Mouse (Mus musculus) kidney, adult 9 months (tissue): ENCODE measurements around the gene St6galnac6.

Source experiments
- DNase-seq: peaks from one replicate; pipeline ENCODE4 v3.0.0; 2022

The St6galnac6 gene

GRCm38 (mm10) chr2:32620682-32621516 is 21.4 kb downstream of the St6galnac6 start:
- DNase-seq, result peak; percentile 85

DNA sequence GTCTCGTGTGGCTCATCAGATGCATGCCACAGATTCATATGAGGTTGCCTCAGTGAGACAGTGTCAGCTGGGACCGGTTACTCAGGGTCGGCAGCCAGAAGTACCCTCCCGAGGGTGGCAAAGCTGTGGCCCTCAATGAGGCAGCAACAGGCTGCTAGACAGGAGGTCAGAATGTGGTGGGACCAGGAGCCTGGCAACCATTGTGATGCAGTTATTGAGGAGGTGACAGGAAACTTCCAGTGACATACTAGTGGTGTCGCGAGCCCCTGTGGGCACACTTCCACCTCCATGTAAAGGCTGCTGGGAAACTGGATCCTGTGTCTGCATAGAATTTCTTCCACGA is 22.0 kb downstream of the St6galnac6 start, which contains the start of gene Ak1:
TSS of gene Ak1 (plus strand) at position 242 of the 343 bp plus-strand sequence.
- DNase-seq, result no peak

- DNase-seq, result no peak
These were observed 24.7 kb downstream of the St6galnac6 start for GRCm38 (mm10) chr2:32624111-32624748.

- peak; percentile 66 for DNase-seq
These were observed 25.8 kb downstream of the St6galnac6 start for GRCm38 (mm10) chr2:32625212-32625872.

DNA sequence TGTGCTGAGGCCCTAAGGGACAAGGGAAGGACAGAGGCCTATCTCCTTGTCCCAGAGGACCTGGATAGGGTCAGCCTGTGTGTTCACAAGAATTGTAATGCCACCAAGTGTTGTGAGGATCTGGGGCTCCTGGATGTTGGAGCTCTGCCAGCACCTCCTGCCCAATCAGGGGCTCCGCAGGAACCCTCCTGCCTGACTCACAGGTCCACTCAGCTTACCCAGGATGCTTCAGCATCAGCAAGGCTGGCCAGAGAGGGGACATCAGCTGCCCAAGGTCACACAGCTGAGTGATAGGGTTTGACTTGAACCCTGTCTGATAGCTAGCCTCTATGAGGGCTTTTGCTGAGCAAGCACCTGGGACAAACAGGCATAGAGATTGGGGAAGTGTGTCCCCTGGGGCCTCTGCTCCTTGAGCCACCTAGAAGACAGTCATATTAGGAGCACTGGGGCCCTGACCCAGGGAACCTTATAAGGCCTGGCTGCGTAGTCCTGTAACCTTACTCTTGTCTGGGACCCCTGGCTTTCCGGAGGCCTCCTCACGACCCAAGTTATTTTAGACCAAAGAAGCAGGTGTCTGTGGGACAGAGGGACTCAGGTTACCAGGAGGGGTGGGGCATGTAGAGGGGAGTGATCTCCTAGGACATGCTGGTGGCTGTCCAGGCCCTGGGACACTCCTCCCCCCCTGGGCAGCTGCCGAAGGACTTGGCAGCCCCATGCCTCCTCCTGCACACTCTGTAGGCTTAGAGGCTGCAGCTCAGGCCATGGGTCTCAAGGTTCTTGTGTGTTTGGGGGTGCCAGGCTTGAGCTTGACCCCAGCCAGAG is 26.6 kb downstream of the St6galnac6 start:
- DNase-seq, result no peak

DNA sequence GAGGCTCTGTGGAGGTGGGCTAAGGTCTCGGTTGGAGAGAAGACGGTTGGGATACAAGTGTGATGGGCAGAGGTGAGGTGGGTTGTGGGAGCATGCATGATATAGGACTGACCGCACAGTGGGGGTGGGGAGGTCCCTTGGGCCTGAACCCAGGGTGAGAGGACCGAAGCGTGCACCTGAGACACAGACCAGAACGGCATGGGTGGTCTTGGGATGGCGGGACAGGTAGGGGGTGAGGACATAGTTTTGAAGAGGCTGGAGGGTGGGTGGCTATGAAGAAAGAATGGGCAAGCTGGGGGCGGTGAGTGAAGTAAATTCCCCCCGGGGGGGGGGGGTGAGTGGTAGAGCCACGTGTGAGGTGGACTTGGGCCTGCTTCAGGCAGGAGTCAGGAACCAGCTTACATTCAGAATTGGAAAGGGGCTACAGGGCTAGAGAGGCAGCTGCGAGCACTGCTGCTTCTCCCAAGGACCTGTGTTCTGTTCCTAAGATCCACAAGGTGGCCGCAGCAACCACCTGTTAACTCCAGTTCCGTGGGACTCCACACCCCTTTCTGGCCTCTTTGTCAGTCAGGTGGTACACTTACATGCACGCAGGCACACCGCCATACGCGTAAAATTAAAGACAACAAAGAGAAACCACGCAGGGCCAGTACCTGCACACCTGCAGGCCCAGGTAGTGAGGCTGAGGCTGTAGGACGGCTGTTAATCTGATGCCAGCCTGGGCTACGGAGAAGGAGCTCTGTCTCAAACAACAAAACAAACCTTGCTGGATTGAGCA is 27.9 kb downstream of the St6galnac6 start:
- DNase-seq, result no peak

DNA sequence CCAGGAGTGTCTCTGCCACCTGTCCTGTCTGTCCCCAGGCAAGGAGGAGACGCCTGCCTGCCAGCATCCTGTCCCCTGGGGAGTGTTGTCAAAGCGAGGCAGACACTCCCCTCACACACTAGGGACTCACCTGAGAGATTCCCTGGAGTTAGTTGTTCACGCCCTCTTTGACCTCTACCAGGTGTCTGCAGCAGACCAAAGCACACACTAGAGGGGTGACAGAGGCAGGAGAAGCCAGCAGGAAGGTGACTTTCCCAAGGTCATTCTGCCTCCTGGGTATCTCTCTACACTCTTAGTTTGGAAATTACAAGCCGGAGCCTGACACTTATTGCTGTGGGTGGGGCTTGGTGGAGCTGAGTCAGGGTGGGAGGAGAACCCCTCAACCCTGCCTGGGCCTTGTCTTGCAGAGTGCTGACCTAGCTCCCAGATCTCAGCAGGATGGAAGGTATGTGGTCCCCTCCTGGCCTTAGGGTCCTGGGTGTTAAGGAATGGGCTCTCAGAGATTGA is 28.6 kb downstream of the St6galnac6 start:
- peak; percentile 43 for DNase-seq

GRCm38 (mm10) chr2:32628729-32629128 is 29.2 kb downstream of the St6galnac6 start:
- peak; percentile 65 for DNase-seq

DNA sequence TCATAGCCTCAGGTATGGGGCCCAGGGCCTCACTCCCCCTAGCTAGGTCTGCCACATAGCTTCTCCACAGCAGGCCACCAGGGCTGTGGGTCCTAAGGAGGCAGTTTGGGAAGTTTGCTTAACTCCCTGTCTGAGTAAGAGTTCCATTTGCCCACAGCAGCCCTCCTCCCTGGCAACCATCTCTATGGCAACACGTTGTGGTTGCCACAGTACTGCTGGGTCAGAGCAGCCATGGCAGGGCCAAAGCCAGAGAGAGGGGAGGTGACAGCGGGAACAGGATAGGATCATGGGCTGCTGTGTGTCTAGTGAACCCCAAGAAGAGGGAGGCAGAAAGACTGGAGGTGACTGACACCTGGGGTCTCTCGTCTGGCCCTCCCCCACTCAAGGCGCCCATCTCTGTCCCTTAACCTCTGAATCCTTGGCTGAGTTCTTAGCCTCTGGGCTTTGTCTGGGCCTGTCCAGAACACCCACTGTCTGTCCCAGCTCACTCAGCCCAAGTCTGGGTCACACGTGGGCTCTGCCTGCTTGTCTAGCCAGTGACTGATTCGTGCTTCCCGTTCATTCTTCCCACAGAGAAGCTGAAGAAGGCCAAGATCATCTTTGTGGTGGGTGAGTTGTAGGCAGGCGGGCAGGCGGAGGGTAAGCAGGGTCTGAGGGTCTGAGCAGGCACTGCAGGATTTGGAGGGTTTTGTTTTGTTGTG is 29.9 kb downstream of the St6galnac6 start:
- peak; percentile 68 for DNase-seq

DNA sequence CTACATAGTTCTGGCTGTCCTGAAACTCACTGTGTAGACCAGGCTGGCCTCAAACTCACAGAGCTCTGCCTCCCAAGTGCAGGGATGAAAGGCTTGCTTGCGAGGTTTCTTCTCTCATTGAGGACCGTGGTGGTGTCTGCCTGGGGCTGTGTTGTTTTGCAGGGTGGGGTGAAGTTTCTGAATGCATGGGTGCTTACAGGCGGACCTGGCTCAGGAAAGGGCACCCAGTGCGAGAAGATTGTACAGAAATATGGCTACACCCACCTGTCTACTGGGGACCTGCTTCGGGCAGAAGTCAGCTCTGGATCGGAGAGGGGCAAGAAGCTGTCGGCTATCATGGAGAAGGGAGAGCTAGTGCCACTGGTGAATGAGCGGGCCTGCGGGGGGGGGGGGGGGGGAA is 30.5 kb downstream of the St6galnac6 start:
- DNase-seq, result no peak

DNA sequence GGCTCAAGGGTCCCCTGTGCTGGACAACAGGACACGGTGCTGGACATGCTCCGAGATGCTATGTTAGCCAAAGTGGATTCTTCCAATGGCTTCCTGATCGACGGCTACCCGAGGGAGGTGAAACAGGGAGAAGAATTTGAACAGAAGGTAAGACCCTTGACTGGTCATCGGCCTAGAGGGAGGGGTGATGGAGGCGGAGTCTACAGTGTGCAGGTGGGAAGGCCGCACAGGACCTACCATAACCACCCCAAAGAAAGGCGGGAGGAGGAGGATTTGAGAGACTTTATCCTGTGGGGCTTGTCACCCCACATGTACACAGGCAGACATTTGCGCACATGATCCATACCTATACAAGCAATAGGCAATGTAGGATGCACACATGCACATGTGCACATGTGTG is 31.5 kb downstream of the St6galnac6 start:
- no peak for DNase-seq

DNA sequence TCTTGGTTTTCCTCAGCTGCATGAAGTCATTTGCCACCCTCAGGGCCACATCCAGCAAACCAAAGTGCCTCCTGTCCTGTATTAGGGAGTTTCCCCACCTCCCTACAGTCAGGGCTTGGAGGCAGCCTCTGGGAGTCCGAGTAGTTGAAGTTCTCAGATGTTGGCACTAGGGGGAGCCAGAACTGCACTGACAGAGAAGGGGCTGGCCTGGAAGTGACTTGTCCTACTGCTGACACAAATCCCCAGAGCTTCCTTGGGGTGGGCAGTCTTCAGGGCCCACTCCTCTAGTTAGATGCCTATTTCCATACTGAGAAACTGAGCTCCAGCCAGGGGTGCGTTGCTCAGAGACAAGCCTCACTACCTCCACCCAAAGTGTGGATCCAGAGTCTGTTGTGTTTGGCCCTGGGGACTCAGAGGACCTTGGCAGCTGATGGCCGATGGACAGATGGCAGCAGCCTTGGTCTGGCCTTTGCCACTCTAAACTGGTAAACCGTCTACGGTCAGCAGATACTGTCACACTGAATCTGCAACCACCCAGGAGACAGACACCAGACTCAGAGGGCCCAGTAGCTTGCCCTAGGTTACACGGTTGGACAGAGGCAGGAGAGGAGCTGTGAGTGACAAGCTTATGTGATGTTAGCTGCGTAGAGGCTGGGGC is 32.4 kb downstream of the St6galnac6 start:
- DNase-seq, result peak; percentile 84

DNA sequence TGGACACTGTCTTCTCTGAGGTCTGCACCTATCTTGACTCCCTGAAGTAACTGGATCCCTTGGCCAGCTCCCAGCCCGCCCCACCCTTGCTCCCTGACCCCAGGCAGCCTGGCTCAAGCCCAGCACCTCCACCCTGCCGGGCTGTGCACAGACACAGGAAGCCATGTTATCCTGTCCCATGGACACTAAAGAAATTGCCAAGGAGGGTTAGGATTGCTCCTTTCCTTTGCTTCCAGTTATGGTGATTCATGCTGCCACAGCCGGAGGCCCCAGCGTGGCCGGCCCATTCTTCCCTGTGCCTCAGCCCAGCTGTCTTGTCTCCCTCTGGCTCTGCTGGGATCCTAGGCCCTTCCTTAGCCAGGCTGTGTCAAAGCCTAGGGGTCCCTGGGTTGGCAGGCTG is 34.2 kb downstream of the St6galnac6 start:
- peak; percentile 66 for DNase-seq

GRCm38 (mm10) chr2:32634277-32635105 is 35.0 kb downstream of the St6galnac6 start:
- no peak for DNase-seq

- DNase-seq, result no peak
These were observed 37.1 kb downstream of the St6galnac6 start for GRCm38 (mm10) chr2:32636617-32637016.

DNA sequence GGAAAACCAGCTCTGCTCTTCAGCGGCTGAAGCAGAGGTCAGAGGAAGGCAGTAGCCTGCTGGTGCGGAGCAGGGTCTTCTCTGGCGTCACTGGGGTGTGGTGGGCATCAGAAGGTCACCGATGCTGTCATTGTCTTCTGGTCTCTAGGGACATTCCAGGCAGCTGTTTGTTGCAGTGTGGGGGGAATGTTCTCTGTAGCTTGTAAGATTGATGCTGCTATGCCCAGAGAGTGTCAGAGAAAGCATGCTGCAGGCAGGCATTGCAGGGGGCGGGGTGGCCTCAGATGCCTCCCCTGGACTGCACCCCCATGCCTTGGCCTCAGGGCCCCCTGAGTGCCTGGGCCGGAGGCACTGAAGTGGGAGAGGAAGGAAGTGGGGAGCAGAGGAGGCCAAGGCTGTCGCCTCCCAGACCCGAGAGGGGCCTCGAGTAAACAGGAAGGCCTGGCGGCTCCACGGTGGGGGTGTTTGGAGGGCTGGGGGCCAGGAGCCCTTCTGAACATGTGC is 38.3 kb downstream of the St6galnac6 start:
- peak; percentile 81 for DNase-seq

- DNase-seq, result no peak
These were observed 40.1 kb downstream of the St6galnac6 start for GRCm38 (mm10) chr2:32639632-32640031.

GRCm38 (mm10) chr2:32640550-32641051 is 41.1 kb downstream of the St6galnac6 start:
- DNase-seq, result no peak

DNA sequence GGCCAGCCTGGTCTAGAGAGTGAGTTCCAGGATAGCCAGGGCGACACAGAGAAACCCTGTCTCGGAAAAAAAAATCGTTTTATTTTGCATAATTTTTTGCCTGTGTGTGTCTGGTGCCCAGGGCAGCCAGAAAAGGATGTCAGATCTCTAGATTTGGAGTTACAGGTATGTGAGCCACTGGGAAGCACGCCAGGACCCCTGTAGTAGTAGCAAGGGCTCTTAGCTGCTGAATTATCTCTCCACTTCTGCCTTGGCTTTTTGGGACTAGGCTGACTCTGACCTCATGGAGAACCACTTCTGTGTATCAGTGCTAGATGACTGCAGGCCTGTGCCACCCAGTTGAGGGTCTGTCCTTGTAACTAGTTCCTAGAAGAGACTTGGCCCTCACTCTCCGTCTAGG is 42.3 kb downstream of the St6galnac6 start:
- DNase-seq, result no peak
